Mouse (Mus musculus) heart, embryonic 14.5 days (tissue): ENCODE measurements around the gene Gpr62. TPM values are rescaled to one million over a fixed set of nuclear protein-coding genes. Genes with fewer than 3 reads are reported as not detected.

Experiments used
- ATAC-seq: fragments of 200-750 bp; cut with Nextera tagmentation; 2 replicates; pipeline ENCODE4 v1.8.0; 2017; ENCODE audit warnings: low read depth, moderate TSS enrichment; ENCODE audit not compliant: insufficient number of reproducible peaks, insufficient read depth, low FRiP score
- H3K27ac ChIP-seq, 2 experiments: fragments of 200-500 bp in 1 of 2; fragments of 300-500 bp in 1 of 2; sonication (generic) in 1 of 2; replicated peaks in 1 of 2; 2 replicates each; pipeline ENCODE4 v1.5.1; 2012 to 2014; ENCODE audit warnings: low read depth in 2 of 2, low read length in 2 of 2, control low read depth in 1 of 2, mild to moderate bottlenecking in 1 of 2, mixed read lengths in 1 of 2; ENCODE audit not compliant: control insufficient read depth in 1 of 2, insufficient read depth in 1 of 2
- H3K27me3 ChIP-seq: fragments of 300-500 bp; sonication (generic); 2 replicates; pipeline ENCODE4 v1.6.1; 2014; ENCODE audit warnings: mild to moderate bottlenecking, low read length, control low read depth; ENCODE audit not compliant: control insufficient read depth, insufficient read depth
- H3K36me3 ChIP-seq: fragments of 300-500 bp; sonication (generic); 2 replicates; pipeline ENCODE4 v1.6.1; 2014; ENCODE audit warnings: mild to moderate bottlenecking, control low read depth, low read length, mixed read lengths; ENCODE audit not compliant: control insufficient read depth, insufficient read depth
- H3K4me1 ChIP-seq, 2 experiments: fragments of 200-500 bp in 1 of 2; fragments of 300-500 bp in 1 of 2; sonication (generic) in 1 of 2; 2 replicates each; pipeline ENCODE4 v1.6.1; 2012 to 2014; ENCODE audit warnings: low read length in 2 of 2, control low read depth in 1 of 2, mixed read lengths in 1 of 2; ENCODE audit not compliant: control insufficient read depth in 2 of 2, insufficient read depth in 2 of 2
- H3K4me2 ChIP-seq: fragments of 300-500 bp; sonication (generic); 2 replicates; pipeline ENCODE4 v1.6.1; 2014; ENCODE audit warnings: mild to moderate bottlenecking, low read length
- H3K4me3 ChIP-seq, 2 experiments: fragments of 200-500 bp in 1 of 2; fragments of 300-500 bp in 1 of 2; sonication (generic) in 1 of 2; 2 replicates each; pipeline ENCODE4 v1.5.1; 2012 to 2014; ENCODE audit warnings: low read length in 2 of 2, mild to moderate bottlenecking in 2 of 2, control low read depth in 1 of 2, low read depth in 1 of 2, moderate library complexity in 1 of 2; ENCODE audit not compliant: control insufficient read depth in 1 of 2, insufficient read depth in 1 of 2
- H3K9ac ChIP-seq: fragments of 300-500 bp; sonication (generic); 2 replicates; pipeline ENCODE4 v1.6.1; 2014; ENCODE audit warnings: mild to moderate bottlenecking, low read length
- H3K9me3 ChIP-seq: fragments of 300-500 bp; sonication (generic); 2 replicates; pipeline ENCODE4 v1.6.1; 2016; ENCODE audit warnings: low read length, control low read depth; ENCODE audit not compliant: control insufficient read depth
- WGBS: fragments of 180-500 bp; shearing (Covaris S2); extraction: QIAGEN DNeasy Blood & Tissue Kit; methylation state at CpG from one replicate; pipeline ENCODE4 v1.1.7; 2014; 5-methylcytosine and 5-hydroxymethylcytosine counted together
- polyA plus RNA-seq: library from polyadenylated mRNA; unstranded; fragments of >200 nt; fragmentation: Nextera tagmentation; extraction: Ambion mirVana; gene quantifications from 2 replicates; pipeline ENCODE4 v1.2.1, GENCODE M21; 2014

The Gpr62 gene
- polyA plus RNA-seq, 1 experiment from 2014 or later, result 0.46 TPM

DNA sequence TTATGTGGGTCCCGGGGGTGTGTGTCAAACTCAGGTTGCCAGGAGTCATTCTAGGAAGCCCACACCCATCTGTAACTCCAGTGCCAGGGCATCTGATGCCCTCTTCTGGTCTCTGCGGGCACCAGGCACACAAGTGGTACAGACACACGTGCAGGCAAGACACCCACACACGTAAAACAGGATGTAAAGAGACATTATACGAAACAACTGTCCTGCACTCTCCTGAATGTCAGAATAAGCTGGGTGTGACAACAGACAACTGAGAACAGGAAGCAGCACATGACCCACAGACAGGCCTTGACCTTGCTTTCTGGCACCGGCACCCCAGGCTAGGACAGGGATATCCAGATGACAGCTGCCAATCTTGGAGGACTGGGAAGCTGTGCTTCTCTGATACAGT lies 3.6 kb upstream of the Gpr62 start:
- no peak for ATAC-seq
- WGBS, result 63% methylated on average over 6 of the region's 6 CpGs
- peaks cover 15 to 16% of the 10 kb centered on the region in 2 experiments for H3K4me1 ChIP-seq

DNA sequence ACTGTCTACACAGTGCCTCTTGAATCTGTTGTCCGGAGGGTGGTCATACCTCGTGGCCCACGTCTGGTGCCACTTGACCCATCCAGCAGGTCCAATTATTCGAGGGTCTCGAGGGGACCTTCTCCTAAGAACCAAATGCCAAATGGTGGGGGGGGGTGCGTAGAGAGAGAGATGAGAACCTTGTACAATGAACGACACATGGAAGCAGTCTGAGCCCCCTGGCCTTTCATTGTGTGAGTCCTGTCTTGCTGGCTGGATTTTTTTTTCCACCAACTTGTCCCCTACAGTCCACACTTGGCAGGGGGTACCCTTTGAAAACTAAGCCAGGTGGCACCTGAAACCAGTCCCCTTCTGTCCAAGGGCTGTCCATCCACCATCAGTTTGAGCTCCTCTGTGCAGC lies 2.0 kb upstream of the Gpr62 start:
- 93% methylated on average over 7 of the region's 7 CpGs for WGBS
- no peak for ATAC-seq
- Histone ChIP-seq H3K27ac (no peak overlapping the region), H3K4me3 (no peak overlapping the region), H3K9me3 (no peaks in the 10 kb centered on the region), H3K36me3 (peaks cover 15% of the 10 kb centered on the region), H3K4me1 (peaks cover 15 to 17% of the 10 kb centered on the region in 2 experiments), H3K9ac (no peak overlapping the region), H3K27me3 (peaks cover 8% of the 10 kb centered on the region), H3K4me2 (no peak overlapping the region)

More for the DNA sequence above, 3.6 kb upstream of the Gpr62 start:
- peaks cover 8% of the 10 kb centered on the region for H3K27me3 ChIP-seq
- no peaks in the 10 kb centered on the region for H3K36me3 ChIP-seq
- no peaks in the 10 kb centered on the region for H3K9me3 ChIP-seq
- no peak overlapping the region for H3K4me2 ChIP-seq
- H3K9ac ChIP-seq, result no peak overlapping the region
- H3K27ac ChIP-seq, result no peak overlapping the region
- H3K4me3 ChIP-seq, result no peak overlapping the region

DNA sequence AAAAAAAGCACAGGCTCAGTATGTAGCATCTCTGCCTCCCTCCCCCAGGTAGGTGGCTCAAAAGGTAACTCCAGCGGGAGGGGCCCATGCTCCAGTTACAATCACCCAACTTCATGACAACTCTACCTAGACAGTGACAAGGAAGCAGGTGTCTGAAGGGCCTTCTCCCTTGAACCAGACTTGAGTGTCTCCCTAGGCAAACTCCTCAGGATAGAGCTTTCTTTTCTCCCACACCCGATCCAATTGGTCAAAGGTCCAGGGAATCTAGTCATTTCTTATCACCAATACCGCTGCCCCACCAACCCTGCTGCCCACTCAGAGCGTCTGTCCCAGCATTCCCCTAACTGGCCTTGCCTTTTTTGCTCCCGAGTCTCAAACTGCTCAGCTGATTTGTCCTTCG lies 983 bp upstream of the Gpr62 start:
- Histone ChIP-seq H3K9ac (no peak overlapping the region), H3K9me3 (no peaks in the 10 kb centered on the region), H3K36me3 (peaks cover 24% of the 10 kb centered on the region), H3K27ac (no peak overlapping the region), H3K4me1 (peaks cover 7 to 14% of the 10 kb centered on the region in 2 experiments; a peak in 3 of 4 replicates), H3K4me3 (no peak overlapping the region), H3K27me3 (peaks cover 8% of the 10 kb centered on the region), H3K4me2 (no peak overlapping the region)
- no peak for ATAC-seq
- WGBS, result 81% methylated on average over 6 of the region's 6 CpGs

DNA sequence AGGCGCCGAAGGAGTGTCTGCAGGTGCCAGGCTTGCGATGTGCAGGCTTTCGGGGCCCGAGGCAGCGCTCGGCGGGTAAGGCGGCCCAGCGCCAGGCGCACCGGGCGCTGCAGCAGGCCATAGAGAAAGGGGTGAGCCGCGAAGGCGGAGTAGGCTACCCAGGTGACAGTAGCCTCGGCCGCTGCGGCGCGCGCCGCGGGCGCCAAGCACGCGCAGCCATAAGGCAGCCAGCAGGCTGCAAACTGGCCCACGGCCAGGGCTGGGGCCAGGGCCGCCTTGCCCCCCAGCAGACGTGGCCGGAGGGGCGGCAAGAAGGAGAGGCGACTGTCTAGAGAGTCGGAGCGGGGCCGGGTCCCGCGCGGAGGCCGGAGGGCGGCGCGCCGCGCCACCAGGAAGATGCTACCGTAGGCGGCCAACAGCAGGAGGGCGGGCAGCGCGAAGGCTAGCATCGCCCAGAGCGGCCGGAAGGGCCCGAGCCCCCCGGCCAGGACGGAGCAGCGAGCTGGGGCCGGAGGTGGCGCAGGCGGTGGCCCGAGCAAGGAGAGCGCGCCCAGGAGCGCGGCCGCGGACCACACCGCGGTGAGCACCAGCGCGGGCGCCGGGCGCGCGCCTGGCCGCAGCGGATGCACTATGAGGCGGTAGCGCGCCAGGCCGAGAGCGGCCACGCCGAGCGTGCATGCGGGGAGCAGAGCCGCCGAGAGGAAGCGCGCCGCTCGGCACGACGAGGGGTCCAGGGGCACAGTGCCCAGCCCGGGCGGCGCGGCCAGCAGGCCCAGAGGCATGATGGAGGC lies 792 bp downstream of the Gpr62 start:
- Histone ChIP-seq H3K4me3 (peak overlapping the region; percentile 51 to 63), H3K9ac (peak overlapping the region; percentile 80), H3K4me2 (peak overlapping the region; percentile 98), H3K27ac (peak overlapping the region in 1 of 2 experiments; percentile 37; a peak in 1 of 4 replicates), H3K9me3 (no peaks in the 10 kb centered on the region), H3K36me3 (peaks cover 40% of the 10 kb centered on the region), H3K27me3 (peaks cover 8% of the 10 kb centered on the region), H3K4me1 (peaks cover 4 to 11% of the 10 kb centered on the region in 2 experiments; a peak in 3 of 4 replicates)
- peak; percentile 65 for ATAC-seq
- WGBS, result 3% methylated on average over 80 of the region's 99 CpGs

DNA sequence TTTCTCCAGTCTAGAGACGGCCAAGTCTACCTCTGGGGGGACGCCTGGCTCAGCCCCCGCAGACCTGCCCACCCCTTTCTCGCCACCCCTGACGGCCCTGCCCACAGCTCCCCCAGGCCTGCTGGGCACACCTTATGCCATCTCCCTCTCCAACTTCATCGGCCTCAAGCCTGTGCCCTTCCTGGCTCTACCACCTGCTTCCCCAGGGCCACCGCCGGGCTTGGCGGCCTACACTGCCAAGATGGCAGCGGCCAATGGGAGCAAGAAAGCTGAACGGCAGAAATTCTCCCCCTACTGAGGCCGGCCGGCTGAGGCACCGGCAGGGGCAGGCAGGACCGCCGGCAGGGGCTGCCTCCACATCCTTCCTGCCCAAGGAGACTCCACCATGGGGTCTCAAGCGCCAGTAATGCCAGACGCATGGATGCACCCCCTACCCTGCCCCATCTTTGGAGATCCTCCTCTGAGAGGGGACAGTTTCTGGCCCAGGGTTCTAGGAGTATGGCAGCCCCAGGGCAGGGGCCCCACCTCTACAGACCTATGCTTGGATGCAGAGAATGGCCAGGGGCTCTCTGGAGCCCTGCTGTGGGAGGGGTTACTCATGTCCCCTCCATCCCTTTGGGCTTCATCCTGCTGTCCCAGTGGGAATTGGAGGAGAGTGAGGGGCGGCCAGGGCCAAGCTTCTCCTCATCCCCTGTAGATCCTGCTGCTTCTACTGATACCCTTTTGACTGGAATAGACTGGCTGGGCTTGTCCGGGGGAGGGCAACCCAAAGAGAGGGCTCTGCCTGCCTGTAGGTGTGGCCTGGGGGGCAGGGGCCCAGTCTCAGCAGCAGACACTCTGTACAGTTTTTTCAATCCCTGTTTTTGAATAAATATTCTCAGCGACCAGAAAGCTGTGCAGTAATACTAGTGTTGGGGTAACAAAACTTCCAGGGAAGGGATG lies 2.3 kb downstream of the Gpr62 start:
- H3K9ac ChIP-seq, result no peak overlapping the region
- H3K4me2 ChIP-seq, result no peak overlapping the region
- no peak overlapping the region for H3K4me3 ChIP-seq
- no peak for ATAC-seq
- 84% methylated on average over 21 of the region's 21 CpGs for WGBS
- H3K27me3 ChIP-seq, result peaks cover 8% of the 10 kb centered on the region
- H3K27ac ChIP-seq, result no peak overlapping the region
- H3K4me1 ChIP-seq, result peaks cover 5 to 12% of the 10 kb centered on the region in 2 experiments; a peak in 3 of 4 replicates
- H3K36me3 ChIP-seq, result peaks cover 44% of the 10 kb centered on the region
- no peaks in the 10 kb centered on the region for H3K9me3 ChIP-seq

DNA sequence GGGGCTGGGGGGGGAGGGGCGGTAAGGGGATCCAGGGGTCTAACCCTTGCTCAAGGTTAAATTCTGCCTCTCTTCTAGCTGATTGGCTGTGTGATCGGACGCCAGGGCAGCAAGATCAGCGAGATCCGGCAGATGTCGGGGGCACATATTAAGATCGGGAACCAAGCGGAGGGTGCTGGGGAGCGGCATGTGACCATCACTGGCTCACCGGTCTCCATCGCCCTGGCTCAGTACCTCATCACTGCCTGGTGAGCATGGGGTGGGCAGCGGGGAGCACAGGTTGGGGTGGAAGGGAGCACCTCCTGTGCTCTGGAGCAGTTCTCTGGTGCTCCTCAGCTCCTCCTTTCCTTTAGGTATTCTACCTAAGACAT lies 3.3 kb downstream of the Gpr62 start:
- Histone ChIP-seq H3K4me1 (peaks cover 14 to 22% of the 10 kb centered on the region in 2 experiments), H3K4me2 (no peak overlapping the region), H3K9ac (no peak overlapping the region), H3K4me3 (no peak overlapping the region), H3K9me3 (no peaks in the 10 kb centered on the region), H3K36me3 (peaks cover 44% of the 10 kb centered on the region), H3K27ac (no peak overlapping the region), H3K27me3 (peaks cover 8% of the 10 kb centered on the region)
- 93% methylated on average over 12 of the region's 12 CpGs for WGBS
- no peak for ATAC-seq

DNA sequence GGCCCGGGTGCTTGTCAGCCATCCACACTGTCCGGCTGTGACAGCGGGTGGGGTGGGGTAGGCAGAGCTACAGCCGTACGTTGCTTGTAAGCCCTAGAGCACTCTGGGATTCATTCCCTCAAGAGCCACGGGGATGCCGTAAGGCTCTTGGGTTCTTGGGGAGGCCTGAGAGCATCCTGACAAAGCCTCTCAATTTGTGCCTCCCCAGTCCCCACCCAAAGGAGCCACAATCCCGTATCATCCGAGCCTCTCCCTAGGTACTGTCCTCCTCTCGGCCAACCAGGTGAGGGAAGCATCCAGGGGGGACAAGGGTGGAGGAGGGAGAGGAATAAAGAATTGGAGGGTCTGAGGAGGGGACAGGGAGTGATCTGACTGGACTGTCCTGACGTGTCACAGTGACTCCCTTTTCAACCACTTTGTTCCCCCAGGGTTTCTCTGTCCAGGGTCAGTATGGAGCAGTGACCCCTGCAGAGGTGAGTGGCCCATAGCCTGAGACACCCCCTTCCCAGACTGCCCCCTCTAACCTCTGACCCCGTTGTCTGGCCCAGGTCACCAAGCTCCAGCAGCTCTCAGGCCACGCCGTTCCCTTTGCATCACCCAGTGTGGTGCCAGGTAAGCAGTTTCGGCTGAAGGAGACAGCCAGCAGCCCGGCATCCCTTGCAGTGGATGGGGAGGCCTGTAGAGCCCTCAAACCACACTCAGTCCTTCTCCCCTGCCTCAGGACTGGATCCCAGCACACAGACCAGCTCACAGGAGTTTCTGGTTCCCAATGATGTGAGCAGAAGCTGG lies 3.9 kb downstream of the Gpr62 start:
- H3K9ac ChIP-seq, result no peak overlapping the region
- H3K4me3 ChIP-seq, result no peak overlapping the region
- 85% methylated on average over 16 of the region's 16 CpGs for WGBS
- H3K36me3 ChIP-seq, result peaks cover 44% of the 10 kb centered on the region
- H3K27me3 ChIP-seq, result peaks cover 8% of the 10 kb centered on the region
- no peak overlapping the region for H3K4me2 ChIP-seq
- peaks cover 19 to 27% of the 10 kb centered on the region in 2 experiments for H3K4me1 ChIP-seq
- no peak overlapping the region for H3K27ac ChIP-seq
- no peaks in the 10 kb centered on the region for H3K9me3 ChIP-seq
- no peak for ATAC-seq
